In the genomic region with DNA sequence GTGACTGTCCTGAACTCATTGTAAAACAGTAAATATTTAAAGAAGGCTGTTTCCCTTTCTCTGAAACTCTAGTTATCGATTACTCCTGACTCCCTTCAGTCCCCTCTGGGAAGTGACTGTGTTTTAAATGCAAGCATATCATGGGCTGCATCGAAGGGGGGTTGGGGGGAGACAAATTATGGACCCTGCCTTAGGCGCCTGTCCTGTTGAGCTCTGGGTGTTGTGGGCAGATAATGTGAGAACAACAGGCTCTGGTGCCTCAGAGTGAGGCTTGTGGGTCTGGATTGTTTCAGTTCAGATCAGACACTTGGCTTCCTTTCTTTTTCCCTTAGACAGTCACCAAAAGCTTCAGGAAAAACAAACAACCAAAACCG, we compare ENCODE assay signal across 8 mouse cellular contexts.
DNase-seq lines count a peak whose midpoint lies in the region; ATAC-seq and TF ChIP-seq lines count a peak whose summit lies in the region.

No protein-coding gene starts in this region.

- no peaks in the 10 kb centered on the region for H3K9me3 ChIP-seq in embryonic facial prominence, embryonic 10.5 days
- no peaks in the 10 kb centered on the region for H3K9me3 ChIP-seq in hindbrain, embryonic 16.5 days (ENCODE audit: control insufficient read depth, low read length)
- no peaks in the 10 kb centered on the region for H3K9me3 ChIP-seq in midbrain, embryonic 12.5 days

- intact Hi-C loops in gastrocnemius, adult 2 months (cut with DNase I) = no loop called here
- intact Hi-C loops in gastrocnemius, postnatal 36 days (cut with DNase I) = no loop called here

- H3K27me3 ChIP-seq in embryonic facial prominence, embryonic 10.5 days (replicated peaks; ENCODE audit: low read depth, poor library complexity, severe bottlenecking) = no peaks in the 10 kb centered on the region
- H3K27me3 ChIP-seq in hindbrain, embryonic 16.5 days (replicated peaks; ENCODE audit: control insufficient read depth, insufficient read depth, low read length) = no peaks in the 10 kb centered on the region
- H3K27me3 ChIP-seq in midbrain, embryonic 12.5 days = no peaks in the 10 kb centered on the region

- peak; percentile 17 for DNase-seq in gastrocnemius, adult 2 months
- no peak for DNase-seq in gastrocnemius, postnatal 36 days
- peak; percentile 43 for DNase-seq in embryonic facial prominence, embryonic 10.5 days (ENCODE audit: low spot score)
- no peak for DNase-seq in frontal cortex, postnatal 10 days (ENCODE audit: low spot score in 2 of 2)
- no peak for DNase-seq in cerebellum, postnatal 4 days (ENCODE audit: low spot score in 2 of 2)
- DNase-seq in thymus, postnatal 10 days (ENCODE audit: low spot score in 2 of 2) = no peak

- H3K27ac ChIP-seq in gastrocnemius, adult 2 months = peak overlapping the region; percentile 86
- H3K27ac ChIP-seq in embryonic facial prominence, embryonic 10.5 days (replicated peaks) = peak overlapping the region; percentile 87
- peak overlapping the region; percentile 59 for H3K27ac ChIP-seq in hindbrain, embryonic 16.5 days (ENCODE audit: low read depth, low read length)
- peak overlapping the region; percentile 90 for H3K27ac ChIP-seq in midbrain, embryonic 12.5 days (replicated peaks)

- no peak overlapping the region for H3K4me3 ChIP-seq in gastrocnemius, adult 2 months
- H3K4me3 ChIP-seq in embryonic facial prominence, embryonic 10.5 days = peak overlapping the region; percentile 33; the same call in 1 of the 2 replicates
- no peak overlapping the region for H3K4me3 ChIP-seq in hindbrain, embryonic 16.5 days (ENCODE audit: low read length)
- no peak overlapping the region for H3K4me3 ChIP-seq in midbrain, embryonic 12.5 days

- no peak overlapping the region; the same call in 1 of the 2 replicates for H3K9ac ChIP-seq in hindbrain, embryonic 16.5 days (ENCODE audit: low read depth, low read length)
- no peak overlapping the region for H3K9ac ChIP-seq in midbrain, embryonic 12.5 days (replicated peaks)

- WGBS in embryonic facial prominence, embryonic 10.5 days = 8% methylated on average over 4 of the region's 4 CpGs
- WGBS in hindbrain, embryonic 16.5 days = 5% methylated on average over 4 of the region's 4 CpGs
- 1% methylated on average over 4 of the region's 4 CpGs for WGBS in midbrain, embryonic 12.5 days

- no peak overlapping the region for H3K4me2 ChIP-seq in hindbrain, embryonic 16.5 days (ENCODE audit: low read length)
- peak overlapping the region; percentile 31 for H3K4me2 ChIP-seq in midbrain, embryonic 12.5 days (replicated peaks)

- peak; percentile 46 for ATAC-seq in hindbrain, embryonic 16.5 days
- ATAC-seq in midbrain, embryonic 12.5 days (ENCODE audit: low FRiP score, low read depth) = peak; percentile 80

- H3K4me1 ChIP-seq in embryonic facial prominence, embryonic 10.5 days = peaks cover 31% of the 10 kb centered on the region
- H3K4me1 ChIP-seq in hindbrain, embryonic 16.5 days (ENCODE audit: control insufficient read depth, insufficient read depth, low read depth, low read length) = peaks cover 12% of the 10 kb centered on the region
- peaks cover 29% of the 10 kb centered on the region for H3K4me1 ChIP-seq in midbrain, embryonic 12.5 days

- no peaks in the 10 kb centered on the region for H3K36me3 ChIP-seq in embryonic facial prominence, embryonic 10.5 days (replicated peaks)
- H3K36me3 ChIP-seq in hindbrain, embryonic 16.5 days (ENCODE audit: control insufficient read depth, insufficient read depth, low read length) = no peaks in the 10 kb centered on the region
- H3K36me3 ChIP-seq in midbrain, embryonic 12.5 days = no peaks in the 10 kb centered on the region

- TF ChIP-seq CTCF in gastrocnemius, adult 2 months (IDR thresholded peaks at IDR 0.05) = no peak

Comparison
In these comparisons a context has a peak if more than half of its experiments do, and no peak if none do; other contexts are left out.
1. DNase-seq: peak in gastrocnemius, adult 2 months (single experiment) and embryonic facial prominence, embryonic 10.5 days (single experiment); none in gastrocnemius, postnatal 36 days (0 of 2), frontal cortex, postnatal 10 days (0 of 2), cerebellum, postnatal 4 days (0 of 2) and thymus, postnatal 10 days (0 of 2).
2. Peak in every context shown above with its lines, with median percentiles within 50 percentile points of each other: H3K27ac ChIP-seq.